ENCODE assay signal across 8 mouse cellular contexts in genomic region chr2:164912749-164913427, GRCm38 (mm10). TPM values are rescaled to one million over a fixed set of nuclear protein-coding genes. Genes with fewer than 3 reads are reported as not detected.
DNase-seq lines count a peak whose midpoint lies in the region; ATAC-seq and TF ChIP-seq lines count a peak whose summit lies in the region.

No protein-coding gene starts in this region.

- no peak for TF ChIP-seq EP300 in heart, adult 2 months (IDR thresholded peaks at IDR 0.05; ENCODE audit: insufficient read depth, low read depth, low read length)

- H3K79me2 ChIP-seq in heart, adult 2 months (replicated peaks; ENCODE audit: control insufficient read depth, insufficient read depth, low read length) = no peaks in the 10 kb centered on the region

- H3K4me1 ChIP-seq in heart, adult 2 months (ENCODE audit: control insufficient read depth, insufficient read depth, low read length) = peaks cover 7% of the 10 kb centered on the region
- peaks cover 21% of the 10 kb centered on the region for H3K4me1 ChIP-seq in midbrain, embryonic 12.5 days
- H3K4me1 ChIP-seq in midbrain, postnatal 0 days (ENCODE audit: insufficient read depth, low read length) = peaks cover 11% of the 10 kb centered on the region
- no peaks in the 10 kb centered on the region for H3K4me1 ChIP-seq in intestine, postnatal 0 days (replicated peaks; ENCODE audit: control insufficient read depth, insufficient read depth, low read length)
- peaks cover 11% of the 10 kb centered on the region; the same call in 1 of the 2 replicates for H3K4me1 ChIP-seq in small intestine, adult 2 months (ENCODE audit: control insufficient read depth, insufficient read depth, insufficient read length, low read length)

- DNase-seq in heart, adult 2 months = no peak
- DNase-seq in heart, postnatal 25 days (ENCODE audit: low spot score) = no peak
- no peak for DNase-seq in midbrain, postnatal 0 days (ENCODE audit: low spot score)
- no peak for DNase-seq in left cerebral cortex, postnatal 10 days (ENCODE audit: extremely low spot score in 1 of 2, low spot score in 2 of 2)
- no peak for DNase-seq in left cerebral cortex, postnatal 4 days

- no peak overlapping the region for H3K9ac ChIP-seq in heart, adult 2 months (ENCODE audit: low read depth, low read length)
- no peak overlapping the region for H3K9ac ChIP-seq in midbrain, embryonic 12.5 days (replicated peaks)
- no peak overlapping the region for H3K9ac ChIP-seq in midbrain, postnatal 0 days (replicated peaks; ENCODE audit: low read length, poor library complexity, severe bottlenecking)
- H3K9ac ChIP-seq in intestine, postnatal 0 days (ENCODE audit: low read depth, low read length) = no peak overlapping the region

- peak overlapping the region; percentile 100 for H3K27ac ChIP-seq in heart, adult 2 months
- peak overlapping the region; percentile 99; the same call in 1 of the 2 replicates for H3K27ac ChIP-seq in midbrain, embryonic 12.5 days (replicated peaks)
- no peak overlapping the region for H3K27ac ChIP-seq in midbrain, postnatal 0 days (ENCODE audit: low read depth, low read length)
- H3K27ac ChIP-seq in intestine, postnatal 0 days (ENCODE audit: low read depth, low read length) = 0 out of 2 replicates have a peak overlapping the region, but pooled peaks have one; percentile 97
- H3K27ac ChIP-seq in small intestine, adult 2 months (ENCODE audit: insufficient read depth, low read depth, low read length) = peak overlapping the region; percentile 98

- no peak for ATAC-seq in midbrain, embryonic 12.5 days (ENCODE audit: low FRiP score, low read depth)
- ATAC-seq in midbrain, postnatal 0 days (ENCODE audit: low FRiP score) = no peak
- no peak for ATAC-seq in intestine, postnatal 0 days

- no peak overlapping the region for H3K4me2 ChIP-seq in midbrain, embryonic 12.5 days (replicated peaks)
- no peak overlapping the region for H3K4me2 ChIP-seq in midbrain, postnatal 0 days (ENCODE audit: low read depth, low read length, poor library complexity, severe bottlenecking)
- no peak overlapping the region for H3K4me2 ChIP-seq in intestine, postnatal 0 days (replicated peaks; ENCODE audit: low read depth)

- H3K9me3 ChIP-seq in midbrain, embryonic 12.5 days = no peaks in the 10 kb centered on the region
- H3K9me3 ChIP-seq in midbrain, postnatal 0 days (ENCODE audit: low read length) = no peaks in the 10 kb centered on the region
- H3K9me3 ChIP-seq in intestine, postnatal 0 days (ENCODE audit: control insufficient read depth) = no peaks in the 10 kb centered on the region

- TF ChIP-seq POLR2A in heart, adult 2 months (IDR thresholded peaks at IDR 0.05; ENCODE audit: insufficient read depth, low read depth, low read length) = no peak
- TF ChIP-seq POLR2A in small intestine, adult 2 months (IDR thresholded peaks at IDR 0.05; ENCODE audit: low read depth, low read length) = no peak

- H3K4me3 ChIP-seq in heart, adult 2 months = no peak overlapping the region
- no peak overlapping the region for H3K4me3 ChIP-seq in midbrain, embryonic 12.5 days
- H3K4me3 ChIP-seq in midbrain, postnatal 0 days (ENCODE audit: low read depth, low read length) = no peak overlapping the region
- no peak overlapping the region for H3K4me3 ChIP-seq in intestine, postnatal 0 days (ENCODE audit: low read depth, low read length)
- H3K4me3 ChIP-seq in small intestine, adult 2 months (ENCODE audit: low read depth, low read length) = no peak overlapping the region

- H3K36me3 ChIP-seq in heart, adult 2 months (ENCODE audit: control insufficient read depth, insufficient read depth, low read length) = no peaks in the 10 kb centered on the region
- H3K36me3 ChIP-seq in midbrain, embryonic 12.5 days = peaks cover 19% of the 10 kb centered on the region
- peaks cover 16% of the 10 kb centered on the region for H3K36me3 ChIP-seq in midbrain, postnatal 0 days (ENCODE audit: insufficient read depth, low read length)
- H3K36me3 ChIP-seq in intestine, postnatal 0 days (ENCODE audit: control insufficient read depth, insufficient read depth) = peaks cover 14% of the 10 kb centered on the region
- peaks cover 16% of the 10 kb centered on the region for H3K36me3 ChIP-seq in small intestine, adult 2 months (ENCODE audit: control insufficient read depth, insufficient read depth, low read length)

- WGBS in heart, adult 2 months = 83% methylated on average over 8 of the region's 9 CpGs
- WGBS in midbrain, embryonic 12.5 days = 97% methylated on average over 9 of the region's 9 CpGs
- 93% methylated on average over 8 of the region's 9 CpGs for WGBS in midbrain, postnatal 0 days
- WGBS in intestine, postnatal 0 days = 87% methylated on average over 8 of the region's 9 CpGs
- 78% methylated on average over 9 of the region's 9 CpGs for WGBS in small intestine, adult 2 months

- intact Hi-C loops in heart, adult 2 months (cut with DNase I) = loop anchor here (5.0 kb wide), 1 partner anchor 119 kb away; the partner anchor contains the start of gene Ncoa5
- intact Hi-C loops in heart, postnatal 25 days (cut with DNase I) = no loop called here
- intact Hi-C loops in left cerebral cortex, postnatal 10 days (cut with DNase I) = no loop called here
- intact Hi-C loops in left cerebral cortex, postnatal 4 days (cut with DNase I) = no loop called here

- H3K27me3 ChIP-seq in heart, adult 2 months (ENCODE audit: control insufficient read depth, insufficient read depth, low read length) = no peaks in the 10 kb centered on the region
- no peaks in the 10 kb centered on the region for H3K27me3 ChIP-seq in midbrain, embryonic 12.5 days
- H3K27me3 ChIP-seq in midbrain, postnatal 0 days (ENCODE audit: insufficient read depth, low read length) = no peaks in the 10 kb centered on the region
- no peaks in the 10 kb centered on the region for H3K27me3 ChIP-seq in intestine, postnatal 0 days (replicated peaks; ENCODE audit: control insufficient read depth, insufficient read depth, low read length)
- H3K27me3 ChIP-seq in small intestine, adult 2 months (ENCODE audit: control insufficient read depth, insufficient read depth, low read length) = no peaks in the 10 kb centered on the region

- TF ChIP-seq CTCF in heart, adult 2 months (IDR thresholded peaks at IDR 0.05) = no peak
- TF ChIP-seq CTCF in midbrain, postnatal 0 days (IDR thresholded peaks at IDR 0.05) = no peak
- no peak for TF ChIP-seq CTCF in intestine, postnatal 0 days (IDR thresholded peaks at IDR 0.05; ENCODE audit: low read depth)
- TF ChIP-seq CTCF in small intestine, adult 2 months (IDR thresholded peaks at IDR 0.05; ENCODE audit: extremely low read depth, insufficient read length, insufficient replicate concordance, low read depth, low read length) = no peak

RNA-seq across cellular contexts. Expression of gene Zfp335, which starts 1.3 kb away (rescaled TPM):
- 1 to 10 TPM; 8.0 to 8.2 TPM for total RNA-seq in heart, adult 2 months (2021)
- 14.0 and 14.3 TPM in 2 replicates for polyA plus RNA-seq in heart, adult 2 months (2012; rRNA removed)
- total RNA-seq in heart, postnatal 25 days (2021) = 1 to 10 TPM; 8.6 to 9.2 TPM
- 17.5 and 17.7 TPM in 2 replicates for polyA plus RNA-seq in midbrain, embryonic 12.5 days (2016; fragmentation: Nextera tagmentation; extraction: Ambion mirVana)
- total RNA-seq in midbrain, postnatal 0 days (2014; rRNA removed) = 28.9 and 29.0 TPM in 2 replicates
- polyA plus RNA-seq in midbrain, postnatal 0 days (2015; fragmentation: Nextera tagmentation; extraction: Ambion mirVana) = 11.1 and 11.4 TPM in 2 replicates
- 3.6 and 3.8 TPM in 2 replicates for polyA plus RNA-seq in intestine, postnatal 0 days (2015; fragmentation: Nextera tagmentation; extraction: Ambion mirVana)
- polyA plus RNA-seq in small intestine, adult 2 months (2012; rRNA removed) = 19.1 and 34.1 TPM in 2 replicates
- total RNA-seq in left cerebral cortex, postnatal 10 days (2021) = 10 to 100 TPM; 22.7 to 24.4 TPM
- total RNA-seq in left cerebral cortex, postnatal 4 days (2021) = 10 to 100 TPM; 30.0 to 31.2 TPM

RNA-seq across cellular contexts. Expression of gene Mmp9, which starts 27.7 kb away (rescaled TPM):
- under 1 TPM; 0.93 to 0.99 TPM for total RNA-seq in heart, adult 2 months (2021)
- polyA plus RNA-seq in heart, adult 2 months (2012; rRNA removed) = 3.5 and 5.1 TPM in 2 replicates
- under 1 TPM; 0.55 to 0.61 TPM for total RNA-seq in heart, postnatal 25 days (2021)
- 6.2 and 7.5 TPM in 2 replicates for polyA plus RNA-seq in midbrain, embryonic 12.5 days (2016; fragmentation: Nextera tagmentation; extraction: Ambion mirVana)
- total RNA-seq in midbrain, postnatal 0 days (2014; rRNA removed) = 7.5 and 13.4 TPM in 2 replicates
- 7.1 and 8.2 TPM in 2 replicates for polyA plus RNA-seq in midbrain, postnatal 0 days (2015; fragmentation: Nextera tagmentation; extraction: Ambion mirVana)
- 9.6 and 9.8 TPM in 2 replicates for polyA plus RNA-seq in intestine, postnatal 0 days (2015; fragmentation: Nextera tagmentation; extraction: Ambion mirVana)
- polyA plus RNA-seq in small intestine, adult 2 months (2012; rRNA removed) = 11.1 and 12.1 TPM in 2 replicates
- total RNA-seq in left cerebral cortex, postnatal 10 days (2021) = 1 to 10 TPM; 2.9 to 3.4 TPM
- total RNA-seq in left cerebral cortex, postnatal 4 days (2021) = 1 to 10 TPM; 2.1 to 2.3 TPM

RNA-seq across cellular contexts. Expression of gene Pcif1, which starts 33.8 kb away (rescaled TPM):
- total RNA-seq in heart, adult 2 months (2021) = 10 to 100 TPM; 25.7 to 31.8 TPM
- 18.4 and 20.8 TPM in 2 replicates for polyA plus RNA-seq in heart, adult 2 months (2012; rRNA removed)
- total RNA-seq in heart, postnatal 25 days (2021) = 10 to 100 TPM; 27.5 to 34.6 TPM
- polyA plus RNA-seq in midbrain, embryonic 12.5 days (2016; fragmentation: Nextera tagmentation; extraction: Ambion mirVana) = 87.0 and 96.9 TPM in 2 replicates
- 77.2 and 90.1 TPM in 2 replicates for total RNA-seq in midbrain, postnatal 0 days (2014; rRNA removed)
- 88.9 and 94.6 TPM in 2 replicates for polyA plus RNA-seq in midbrain, postnatal 0 days (2015; fragmentation: Nextera tagmentation; extraction: Ambion mirVana)
- polyA plus RNA-seq in intestine, postnatal 0 days (2015; fragmentation: Nextera tagmentation; extraction: Ambion mirVana) = 43.2 and 44.0 TPM in 2 replicates
- 22.8 and 30.3 TPM in 2 replicates for polyA plus RNA-seq in small intestine, adult 2 months (2012; rRNA removed)
- 10 to 100 TPM; 41.4 to 45.9 TPM for total RNA-seq in left cerebral cortex, postnatal 10 days (2021)
- 10 to 100 TPM; 53.9 to 61.4 TPM for total RNA-seq in left cerebral cortex, postnatal 4 days (2021)

RNA-seq across cellular contexts. Expression of gene Slc12a5, which starts 47.7 kb away (rescaled TPM):
- 1 to 10 TPM; 2.2 to 2.3 TPM for total RNA-seq in heart, adult 2 months (2021)
- 1.5 TPM in 2 replicates for polyA plus RNA-seq in heart, adult 2 months (2012; rRNA removed)
- total RNA-seq in heart, postnatal 25 days (2021) = under 1 TPM; 0.65 to 0.81 TPM
- polyA plus RNA-seq in midbrain, embryonic 12.5 days (2016; fragmentation: Nextera tagmentation; extraction: Ambion mirVana) = 8.1 and 9.9 TPM in 2 replicates
- total RNA-seq in midbrain, postnatal 0 days (2014; rRNA removed) = 311 and 368 TPM in 2 replicates
- 83.5 and 86.4 TPM in 2 replicates for polyA plus RNA-seq in midbrain, postnatal 0 days (2015; fragmentation: Nextera tagmentation; extraction: Ambion mirVana)
- 0.09 and 0.47 TPM in 2 replicates for polyA plus RNA-seq in intestine, postnatal 0 days (2015; fragmentation: Nextera tagmentation; extraction: Ambion mirVana)
- polyA plus RNA-seq in small intestine, adult 2 months (2012; rRNA removed) = 0.57 and 0.60 TPM in 2 replicates
- total RNA-seq in left cerebral cortex, postnatal 10 days (2021) = 100 to 1,000 TPM; 350 to 355 TPM
- total RNA-seq in left cerebral cortex, postnatal 4 days (2021) = 100 to 1,000 TPM; 158 to 181 TPM

RNA-seq across cellular contexts. Expression of gene Pltp, which starts 55.4 kb away (rescaled TPM):
- 10 to 100 TPM; 33.8 to 36.1 TPM for total RNA-seq in heart, adult 2 months (2021)
- 57.4 and 71.2 TPM in 2 replicates for polyA plus RNA-seq in heart, adult 2 months (2012; rRNA removed)
- 10 to 100 TPM; 35.9 to 37.5 TPM for total RNA-seq in heart, postnatal 25 days (2021)
- 90.2 and 113 TPM in 2 replicates for polyA plus RNA-seq in midbrain, embryonic 12.5 days (2016; fragmentation: Nextera tagmentation; extraction: Ambion mirVana)
- total RNA-seq in midbrain, postnatal 0 days (2014; rRNA removed) = 55.5 and 59.8 TPM in 2 replicates
- 85.5 and 87.7 TPM in 2 replicates for polyA plus RNA-seq in midbrain, postnatal 0 days (2015; fragmentation: Nextera tagmentation; extraction: Ambion mirVana)
- polyA plus RNA-seq in intestine, postnatal 0 days (2015; fragmentation: Nextera tagmentation; extraction: Ambion mirVana) = 14.5 and 16.2 TPM in 2 replicates
- polyA plus RNA-seq in small intestine, adult 2 months (2012; rRNA removed) = 20.9 and 34.2 TPM in 2 replicates
- total RNA-seq in left cerebral cortex, postnatal 10 days (2021) = 10 to 100 TPM; 63.8 to 79.4 TPM
- total RNA-seq in left cerebral cortex, postnatal 4 days (2021) = 10 to 100 TPM; 63.5 to 71.3 TPM
